Mouse (Mus musculus) adrenal gland, postnatal 25 days (tissue): ENCODE results near the gene Clcf1. TPM values are rescaled to one million over a fixed set of nuclear protein-coding genes. Genes with fewer than 3 reads are reported as not detected.

Source experiments
- DNase-seq: peaks from one replicate; pipeline ENCODE4 v3.0.0; 2021; ENCODE audit warnings: mixed read lengths
- microRNA-seq, 2 experiments: library from miRNA; unstranded; fragments of <30 nt; microRNA quantifications; one replicate each; pipeline ENCODE4 v1.2.0; 2021
- total RNA-seq: library from RNA; stranded (reverse); gene quantifications from 2 replicates; pipeline ENCODE4 v1.2.3, GENCODE M21; 2021

The Clcf1 gene
- total RNA-seq, 1 experiment from 2014 or later: 11.0 TPM

DNA sequence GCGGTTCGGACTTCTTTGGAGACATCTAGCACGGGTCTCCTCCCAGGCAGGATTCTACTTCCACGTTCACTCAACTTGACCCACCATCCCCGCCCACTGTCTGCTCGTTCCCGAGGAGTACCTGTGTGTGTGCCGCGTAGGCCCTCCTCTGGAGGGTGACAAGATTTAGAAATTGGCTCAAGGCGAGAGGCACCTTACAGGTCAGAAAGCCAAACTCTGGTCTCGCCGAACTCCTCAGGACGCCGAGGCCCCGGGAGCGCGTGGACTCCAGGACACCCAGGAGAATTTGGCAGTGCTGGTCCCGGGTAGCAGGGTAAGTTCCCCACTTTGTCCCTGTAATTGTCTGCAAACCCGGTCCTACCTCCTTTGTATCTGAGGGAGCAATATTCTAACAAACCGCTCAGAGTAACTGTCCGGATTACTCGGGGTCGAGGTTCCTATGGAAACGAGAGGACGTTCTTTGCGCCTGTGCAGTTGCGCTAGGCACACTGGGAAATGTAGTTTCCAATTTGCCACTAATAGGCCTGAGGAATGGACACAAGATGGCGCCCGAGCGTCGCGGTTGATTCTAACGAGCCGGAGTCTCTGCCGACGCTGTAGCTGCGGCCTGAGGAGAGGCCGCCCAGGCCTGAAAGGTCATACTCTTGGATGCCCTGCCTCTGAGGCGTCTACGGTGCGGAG is 43.3 kb downstream of the Clcf1 start:
- DNase-seq: peak; percentile 91

DNA sequence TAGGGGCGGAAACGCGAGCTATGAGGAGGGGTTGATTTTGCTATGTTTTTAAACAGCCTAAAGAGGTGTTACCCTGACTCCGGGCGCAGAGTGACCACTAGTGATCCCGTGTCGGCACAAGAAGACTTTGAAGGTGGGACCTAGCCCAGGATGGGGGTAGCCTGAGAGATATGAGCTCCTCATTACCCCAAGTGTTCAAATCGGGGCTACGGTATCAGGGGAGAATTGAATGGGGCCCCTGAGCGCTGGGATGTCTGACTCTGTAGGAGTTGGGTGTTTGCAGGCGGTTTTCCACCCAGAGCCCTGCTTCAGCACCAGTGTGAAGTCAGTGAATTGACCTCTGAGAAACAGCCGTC is 43.8 kb downstream of the Clcf1 start:
- no peak for DNase-seq

DNA sequence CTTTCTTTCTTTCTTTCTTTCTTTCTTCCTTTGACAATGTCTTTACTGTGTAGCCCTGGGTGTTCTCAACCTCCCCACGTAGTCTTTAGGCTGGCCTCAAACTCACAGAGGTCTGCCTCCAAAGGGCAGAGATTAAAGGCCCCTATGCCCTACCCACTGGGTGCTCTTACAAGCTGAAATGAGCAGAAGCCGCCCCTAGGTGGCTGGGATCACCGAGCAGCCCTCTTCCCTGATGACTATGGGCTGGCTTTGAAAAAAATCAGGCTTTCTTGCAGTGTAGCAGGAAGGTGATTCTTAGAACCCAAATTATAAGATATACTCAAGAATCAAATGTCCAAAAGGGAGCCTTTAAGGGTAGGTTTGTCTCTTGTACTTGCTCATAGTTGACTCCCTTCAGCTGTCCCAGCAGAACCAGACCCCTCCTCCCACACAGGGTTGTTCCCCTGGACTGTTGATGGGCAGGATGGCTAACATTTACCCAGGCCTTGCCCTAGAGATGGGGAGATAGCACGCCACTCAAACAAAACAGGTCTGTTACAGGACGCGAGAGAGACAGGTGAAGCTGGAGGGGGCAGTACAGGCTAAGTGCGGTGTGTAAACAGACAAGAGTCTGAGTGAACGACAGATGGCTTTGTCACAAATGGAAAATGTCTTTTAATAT is 47.1 kb downstream of the Clcf1 start:
- no peak for DNase-seq

DNA sequence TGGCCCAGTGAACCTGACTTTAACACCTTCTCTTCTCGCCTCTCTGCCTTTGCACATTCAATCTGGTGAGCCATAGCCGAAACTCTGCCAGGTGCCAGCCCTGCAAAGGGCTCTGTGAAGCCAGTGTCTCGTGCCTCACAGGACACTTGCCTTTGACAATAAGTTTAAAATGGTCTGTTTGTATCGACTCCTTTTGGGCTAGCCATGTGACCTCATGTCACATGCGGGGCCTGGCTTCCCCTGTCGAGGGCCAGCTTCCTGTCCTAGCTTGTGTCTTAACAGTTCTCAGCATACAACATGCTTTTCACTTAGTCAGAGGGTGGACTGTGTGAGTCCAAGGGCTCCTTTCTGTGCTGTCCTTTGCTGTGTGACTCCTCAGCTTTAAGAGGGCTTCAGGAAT is 48.7 kb downstream of the Clcf1 start:
- no peak for DNase-seq

GRCm38 (mm10) chr19:4263702-4264101 is 49.7 kb downstream of the Clcf1 start:
- DNase-seq: no peak

- DNase-seq: peak; percentile 52
Measured at GRCm38 (mm10) chr19:4264171-4264780, 50.2 kb downstream of the Clcf1 start.

DNA sequence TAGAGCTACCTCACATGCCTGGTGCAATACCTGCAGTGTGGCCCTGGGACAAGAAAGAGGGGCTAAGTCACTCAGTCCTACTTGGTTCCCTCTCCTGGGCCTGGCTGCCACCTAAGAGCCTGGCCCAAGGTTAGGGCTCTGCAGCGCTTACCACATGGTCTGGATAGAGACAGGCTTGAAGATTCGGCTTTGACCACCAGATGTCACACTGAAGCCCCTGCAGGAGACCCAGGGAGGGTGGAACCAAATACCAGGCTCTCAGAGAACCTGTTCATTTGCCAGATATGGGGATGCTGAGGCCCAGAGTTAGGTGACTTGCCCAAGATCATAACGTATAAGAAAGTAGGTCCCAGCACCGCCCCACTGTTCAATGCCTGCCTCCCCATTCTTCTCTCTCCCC is 51.9 kb downstream of the Clcf1 start:
- DNase-seq: no peak

DNA sequence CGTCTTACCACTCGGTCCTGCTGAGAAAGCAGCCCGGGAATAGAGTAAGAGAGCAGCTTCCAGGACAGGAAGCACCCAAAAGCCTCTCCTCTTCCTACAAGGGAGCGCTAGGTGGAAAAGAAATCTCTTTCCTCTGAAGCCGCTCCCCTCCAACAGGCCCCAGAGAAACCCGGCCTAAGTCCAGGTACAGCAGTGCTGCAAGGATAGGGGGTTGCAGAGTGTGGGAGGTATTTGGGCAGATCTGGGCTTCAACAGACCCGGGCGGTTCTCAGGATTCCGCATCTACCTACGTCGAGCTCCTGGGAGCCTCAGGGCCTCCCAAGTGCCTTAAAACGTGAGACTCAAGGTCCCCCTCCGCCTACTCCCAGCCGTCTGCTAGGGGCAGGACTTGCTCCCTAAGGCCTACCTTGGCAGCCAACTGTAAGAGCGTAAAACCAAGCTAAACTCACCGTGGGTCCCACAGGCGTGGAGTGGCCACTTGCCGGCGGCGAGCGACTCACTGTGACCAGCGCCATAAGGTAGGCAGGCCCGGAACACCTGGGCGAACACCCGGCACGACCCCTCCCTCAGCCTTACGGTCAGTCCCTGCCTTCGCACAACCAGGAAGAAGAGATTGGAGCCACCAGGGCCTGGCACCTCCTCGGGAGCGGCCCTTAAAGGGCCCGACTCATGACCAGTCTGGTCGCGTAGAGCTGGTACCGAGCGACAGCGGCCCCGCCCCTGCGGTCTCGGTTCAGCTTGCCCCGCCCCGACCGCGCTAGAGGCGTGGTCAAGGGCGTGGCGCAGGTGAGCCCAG is 54.7 kb downstream of the Clcf1 start, which contains the start of gene Ssh3:
Gene Ssh3, minus strand, starts transcription at position 615 of the 796 bp plus-strand sequence.
- peak; percentile 81 for DNase-seq

DNA sequence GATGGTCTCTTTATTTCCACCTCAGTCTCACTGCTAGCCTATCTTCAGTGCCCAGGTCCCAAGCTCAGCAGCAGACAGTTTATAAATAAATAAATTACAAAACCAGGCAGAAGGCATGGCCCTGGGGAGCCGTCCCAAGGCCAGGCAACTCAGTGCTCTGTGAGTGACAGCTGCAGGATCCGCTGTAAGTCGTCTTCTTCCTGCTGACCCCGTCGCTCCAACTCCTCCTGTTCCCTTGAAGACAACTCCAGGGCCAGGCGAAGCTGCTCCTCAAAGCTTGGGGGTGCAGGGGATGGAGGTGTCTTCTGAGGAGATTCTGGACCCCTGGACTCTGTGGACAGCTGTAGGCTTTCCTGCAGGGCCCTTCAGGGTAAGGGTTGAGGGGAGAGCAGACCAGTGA is 56.1 kb downstream of the Clcf1 start:
- peak; percentile 41 for DNase-seq

DNA sequence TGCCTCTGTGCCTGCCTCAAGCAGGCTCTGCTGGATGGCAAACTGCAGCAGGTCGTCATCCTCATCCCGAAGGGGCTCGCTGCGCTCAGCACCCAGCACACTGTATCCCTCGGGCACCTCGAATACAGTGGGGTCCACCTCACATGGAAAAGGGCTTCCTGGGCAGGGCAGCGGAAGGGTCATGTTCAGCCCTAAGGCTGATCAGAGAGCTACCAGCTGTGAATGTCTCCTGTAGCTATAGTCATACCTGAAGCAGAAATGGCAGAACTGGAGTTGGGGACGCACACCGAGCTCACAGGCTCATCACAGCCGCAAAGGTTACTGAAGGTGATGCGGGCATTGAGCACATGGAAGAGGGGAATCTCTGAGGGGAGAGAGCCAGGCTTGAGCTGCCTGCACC is 56.9 kb downstream of the Clcf1 start:
- DNase-seq: no peak

Small RNA genes lying within 50 kb of the gene (microRNA-seq; reads per million reads assigned to microRNA genes)
- 0 reads per million in 2 experiments for gene Gm26115
- gene Mir6985: 0.69 to 0.71 reads per million in 2 experiments

Other genes with a start within 250 kb of the Clcf1 start
- gene Aldh3b2, start 241.9 kb upstream of the Clcf1 start, total RNA-seq: 10.0 and 11.6 TPM in 2 replicates
- 18.5 and 27.6 TPM in 2 replicates for gene Acy3, start 227.7 kb upstream of the Clcf1 start, total RNA-seq
- gene Tbx10, start 221.5 kb upstream of the Clcf1 start, total RNA-seq: not detected in 2 replicates
- 18.7 and 24.8 TPM in 2 replicates for gene Nudt8, start 213.7 kb upstream of the Clcf1 start, total RNA-seq
- gene Gm49405, start 213.6 kb upstream of the Clcf1 start, total RNA-seq: 1.3 and 1.7 TPM in 2 replicates
- gene Doc2g, start 210.9 kb upstream of the Clcf1 start, total RNA-seq: 0.76 and 2.4 TPM in 2 replicates
- 244 and 297 TPM in 2 replicates for gene Ndufv1, start 201.4 kb upstream of the Clcf1 start, total RNA-seq
- gene Gstp1, start 176.3 kb upstream of the Clcf1 start, total RNA-seq: 383 and 392 TPM in 2 replicates
- gene Gstp2, start 168.2 kb upstream of the Clcf1 start, total RNA-seq: 58.6 and 65.7 TPM in 2 replicates
- 0.76 and 5.2 TPM in 2 replicates for gene Gstp3, start 154.7 kb upstream of the Clcf1 start, total RNA-seq
- gene Cabp2, start 132.7 kb upstream of the Clcf1 start, total RNA-seq: not detected in 2 replicates
- 84.7 and 88.0 TPM in 2 replicates for gene Cdk2ap2, start 117.1 kb upstream of the Clcf1 start, total RNA-seq
- 54.8 and 73.7 TPM in 2 replicates for gene Pitpnm1, start 114.2 kb upstream of the Clcf1 start, total RNA-seq
- gene Aip, start 88.4 kb upstream of the Clcf1 start, total RNA-seq: 108 and 117 TPM in 2 replicates
- gene Gpr152, start 74.5 kb upstream of the Clcf1 start, total RNA-seq: 0.12 TPM in 1 of 2 replicates, not detected in the other
- 0.94 and 1.3 TPM in 2 replicates for gene Cabp4, start 70.2 kb upstream of the Clcf1 start, total RNA-seq
- 179 and 226 TPM in 2 replicates for gene Coro1b, start 65.6 kb upstream of the Clcf1 start, total RNA-seq
- gene Ptprcap, start 60.6 kb upstream of the Clcf1 start, total RNA-seq: 3.9 and 6.0 TPM in 2 replicates
- gene Rps6kb2, start 50.9 kb upstream of the Clcf1 start, total RNA-seq: 48.8 and 52.6 TPM in 2 replicates
- gene Carns1, start 38.8 kb upstream of the Clcf1 start, total RNA-seq: 2.6 and 4.1 TPM in 2 replicates
- 1.0 TPM in 1 of 2 replicates, not detected in the other for gene Tbc1d10c, start 23.0 kb upstream of the Clcf1 start, total RNA-seq
- gene Ppp1ca, start 22.2 kb upstream of the Clcf1 start, total RNA-seq: 373 and 392 TPM in 2 replicates
- 10.1 and 10.8 TPM in 2 replicates for gene Rad9a, start 12.6 kb upstream of the Clcf1 start, total RNA-seq
- not detected in 2 replicates for gene AC109138.7, start 119 bp downstream of the Clcf1 start, total RNA-seq
- gene Pold4, start 17.7 kb downstream of the Clcf1 start, total RNA-seq: 56.8 and 60.4 TPM in 2 replicates
- gene Ssh3, start 54.9 kb downstream of the Clcf1 start, total RNA-seq: 35.6 and 52.3 TPM in 2 replicates
- 4.3 and 4.9 TPM in 2 replicates for gene Ankrd13d, start 68.9 kb downstream of the Clcf1 start, total RNA-seq
- 45.8 and 59.4 TPM in 2 replicates for gene Grk2, start 92.0 kb downstream of the Clcf1 start, total RNA-seq
- gene Kdm2a, start 184.0 kb downstream of the Clcf1 start, total RNA-seq: 116 and 131 TPM in 2 replicates
- 26.8 and 30.4 TPM in 2 replicates for gene Rhod, start 225.2 kb downstream of the Clcf1 start, total RNA-seq